Mouse (Mus musculus) adrenal gland, postnatal 14 days (tissue): Measurements from ENCODE around the gene 1700017B05Rik. TPM values are rescaled to one million over a fixed set of nuclear protein-coding genes. Genes with fewer than 3 reads are reported as not detected.
A peak's percentile ranks its signal among the peaks of the same experiment; 100 is the strongest.
"Not testable (repeated sequence)": the region's sequence is repeated elsewhere in the genome, so short reads cannot be mapped to it uniquely, and the experiment has no call there.

ENCODE experiments used
- DNase-seq: peaks from one replicate; pipeline ENCODE4 v3.0.0; 2021; ENCODE audit warnings: mixed read lengths
- total RNA-seq: library from RNA; stranded (reverse); gene quantifications from 2 replicates; pipeline ENCODE4 v1.2.3, GENCODE M21; 2021

The 1700017B05Rik gene
- total RNA-seq, 1 experiment from 2014 or later, result 36.2 TPM

GRCm38 (mm10) chr9:57248030-57248942 is 14.1 kb downstream of the 1700017B05Rik start:
- DNase-seq, result no peak

- DNase-seq, result peak; percentile 59
Observed at GRCm38 (mm10) chr9:57247201-57247671, 15.2 kb downstream of the 1700017B05Rik start.

- no peak for DNase-seq
Observed at GRCm38 (mm10) chr9:57246482-57246881, 15.9 kb downstream of the 1700017B05Rik start.

- DNase-seq, result no peak
Observed at GRCm38 (mm10) chr9:57244106-57244685, 18.2 kb downstream of the 1700017B05Rik start.

- no peak for DNase-seq
Observed at GRCm38 (mm10) chr9:57242916-57243315, 19.5 kb downstream of the 1700017B05Rik start.

GRCm38 (mm10) chr9:57241111-57241510 is 21.3 kb downstream of the 1700017B05Rik start:
- no peak for DNase-seq

GRCm38 (mm10) chr9:57238220-57238619 is 24.2 kb downstream of the 1700017B05Rik start:
- no peak for DNase-seq

GRCm38 (mm10) chr9:57237705-57238104 is 24.7 kb downstream of the 1700017B05Rik start:
- DNase-seq, result no peak

- no peak for DNase-seq
Observed at GRCm38 (mm10) chr9:57236256-57236655, 26.2 kb downstream of the 1700017B05Rik start, which contains the start of gene Trcg1. Trcg1 (plus strand) TSS chr9:57236556.

- DNase-seq, result no peak
Observed at GRCm38 (mm10) chr9:57233767-57234166, 28.6 kb downstream of the 1700017B05Rik start.

GRCm38 (mm10) chr9:57233142-57233541 is 29.3 kb downstream of the 1700017B05Rik start:
- no peak for DNase-seq

GRCm38 (mm10) chr9:57232341-57232940 is 30.0 kb downstream of the 1700017B05Rik start:
- no peak for DNase-seq

- DNase-seq, result no peak
Observed at GRCm38 (mm10) chr9:57231536-57232255, 30.7 kb downstream of the 1700017B05Rik start.

GRCm38 (mm10) chr9:57230146-57230783 is 32.1 kb downstream of the 1700017B05Rik start:
- DNase-seq, result no peak

GRCm38 (mm10) chr9:57229726-57230125 is 32.7 kb downstream of the 1700017B05Rik start:
- peak; percentile 66 for DNase-seq

GRCm38 (mm10) chr9:57228186-57228585 is 34.2 kb downstream of the 1700017B05Rik start:
- no peak for DNase-seq

GRCm38 (mm10) chr9:57227203-57227602 is 35.2 kb downstream of the 1700017B05Rik start:
- DNase-seq, result no peak

GRCm38 (mm10) chr9:57226628-57227122 is 35.7 kb downstream of the 1700017B05Rik start:
- DNase-seq, result not testable (repeated sequence)

GRCm38 (mm10) chr9:57225780-57226627 is 36.4 kb downstream of the 1700017B05Rik start:
- no peak for DNase-seq

- no peak for DNase-seq
Observed at GRCm38 (mm10) chr9:57223341-57223740, 39.1 kb downstream of the 1700017B05Rik start.
